Mouse (Mus musculus) MN1 (cell line): ENCODE measurements around the gene Pld1.

Source experiments
- DNase-seq: peaks from one replicate; pipeline ENCODE4 v3.0.0-alpha.2; 2016; ENCODE audit warnings: low spot score

Gene Pld1

GRCm38 (mm10) chr3:28158916-28159315, 220.4 kb downstream of the Pld1 start:
- no peak for DNase-seq

- DNase-seq, result no peak
Observed at GRCm38 (mm10) chr3:28162346-28162745, 223.9 kb downstream of the Pld1 start.

- DNase-seq, result no peak
Observed at GRCm38 (mm10) chr3:28164678-28165077, 226.2 kb downstream of the Pld1 start.

- peak; percentile 81 for DNase-seq
Observed at GRCm38 (mm10) chr3:28165598-28165997, 227.1 kb downstream of the Pld1 start.

- DNase-seq, result no peak
Observed at GRCm38 (mm10) chr3:28167796-28168505, 229.5 kb downstream of the Pld1 start.

GRCm38 (mm10) chr3:28170911-28171618, 232.6 kb downstream of the Pld1 start:
- DNase-seq, result peak; percentile 67

GRCm38 (mm10) chr3:28175997-28176967, 237.8 kb downstream of the Pld1 start:
- DNase-seq, result peak; percentile 92

GRCm38 (mm10) chr3:28178333-28178732, 239.8 kb downstream of the Pld1 start:
- DNase-seq, result peak; percentile 64
